8 mouse cellular contexts compared by ENCODE assay signal in genomic region chr7:128460131-128460864, GRCm38 (mm10). TPM values are rescaled to one million over a fixed set of nuclear protein-coding genes. Genes with fewer than 3 reads are reported as not detected.
A peak's percentile ranks its signal among the peaks of the same experiment; 100 is the strongest.
DNase-seq lines count a peak whose midpoint lies in the region; ATAC-seq and TF ChIP-seq lines count a peak whose summit lies in the region.

No protein-coding gene starts in this region.

- no peak for TF ChIP-seq CTCF in CH12.LX (conservative IDR thresholded peaks at IDR 0.05 in 1 of 2, IDR thresholded peaks at IDR 0.05 in 1 of 2; ENCODE audit: low read depth in 2 of 2, low read length in 2 of 2)
- no peak for TF ChIP-seq CTCF in layer of hippocampus, adult 2 months (conservative IDR thresholded peaks at IDR 0.05)

- TF ChIP-seq EP300 in CH12.LX (IDR thresholded peaks at IDR 0.05; ENCODE audit: low read length), result no peak

- H3K27ac ChIP-seq in CH12.LX (ENCODE audit: insufficient read depth, low read depth), result peak overlapping the region; percentile 41; the same call in 1 of the 2 replicates
- H3K27ac ChIP-seq in layer of hippocampus, adult 2 months, result peak overlapping the region; percentile 97
- H3K27ac ChIP-seq in lung, embryonic 16.5 days (ENCODE audit: low read length), result peak overlapping the region; percentile 96

- intact Hi-C loops in heart, postnatal 25 days (cut with DNase I), result no loop called here

- H3K4me1 ChIP-seq in CH12.LX (ENCODE audit: control insufficient read depth in 1 of 2, insufficient read depth in 2 of 2), result peaks cover 6 to 37% of the 10 kb centered on the region in 2 experiments; a peak in 3 of 4 replicates
- peaks cover 41% of the 10 kb centered on the region for H3K4me1 ChIP-seq in erythroblast, embryonic 14.5 days (ENCODE audit: control insufficient read depth)
- H3K4me1 ChIP-seq in lung, embryonic 16.5 days (replicated peaks; ENCODE audit: control insufficient read depth, insufficient read depth, low read length), result peaks cover 10% of the 10 kb centered on the region

- under 1% methylated on average over 36 of the region's 36 CpGs for WGBS in lung, embryonic 16.5 days

- no peaks in the 10 kb centered on the region for H3K27me3 ChIP-seq in CH12.LX (replicated peaks)
- no peaks in the 10 kb centered on the region for H3K27me3 ChIP-seq in erythroblast, embryonic 14.5 days (ENCODE audit: control insufficient read depth)
- no peaks in the 10 kb centered on the region for H3K27me3 ChIP-seq in lung, embryonic 16.5 days (ENCODE audit: control insufficient read depth, insufficient read depth, low read depth, low read length)

- peak overlapping the region; percentile 73 to 86 (median 78) for H3K4me3 ChIP-seq in CH12.LX (replicated peaks in 1 of 3; ENCODE audit: low read depth in 2 of 3, low read length in 2 of 3, poor library complexity in 1 of 3)
- peak overlapping the region; percentile 79 for H3K4me3 ChIP-seq in erythroblast, embryonic 14.5 days (replicated peaks)
- H3K4me3 ChIP-seq in layer of hippocampus, adult 2 months, result peak overlapping the region; percentile 76
- peak overlapping the region; percentile 76 for H3K4me3 ChIP-seq in lung, embryonic 16.5 days (ENCODE audit: low read length)

- dilution Hi-C loops in CH12.LX (cut with MboI; ENCODE audit: extremely low pct_ligation_motif_present, extremely low pct_unique_long_range_greater_than_20kb, low sequenced_read_pairs), result no loop called here

- H3K9me3 ChIP-seq in CH12.LX (replicated peaks; ENCODE audit: low read length), result no peaks in the 10 kb centered on the region
- H3K9me3 ChIP-seq in erythroblast, embryonic 14.5 days (ENCODE audit: control insufficient read depth, low read length), result no peaks in the 10 kb centered on the region
- H3K9me3 ChIP-seq in lung, embryonic 16.5 days (ENCODE audit: control insufficient read depth, low read length), result no peaks in the 10 kb centered on the region

- peaks cover 32% of the 10 kb centered on the region for H3K79me2 ChIP-seq in CH12.LX (replicated peaks; ENCODE audit: control insufficient read depth, extremely low read depth, insufficient read depth, poor library complexity, severe bottlenecking)

- peak; percentile 6; the same call in 1 of the 2 replicates for ATAC-seq in lung, embryonic 16.5 days (ENCODE audit: low read depth)

- no peak for TF ChIP-seq RAD21 in CH12.LX (IDR thresholded peaks at IDR 0.05; ENCODE audit: low read depth, low read length)

- H3K9ac ChIP-seq in CH12.LX (ENCODE audit: insufficient read depth, low read depth), result peak overlapping the region; percentile 73
- H3K9ac ChIP-seq in lung, embryonic 16.5 days (ENCODE audit: low read length), result peak overlapping the region; percentile 86

- H3K4me2 ChIP-seq in CH12.LX (ENCODE audit: insufficient read depth, low read depth, poor library complexity, severe bottlenecking), result peak overlapping the region; percentile 76
- peak overlapping the region; percentile 68 for H3K4me2 ChIP-seq in lung, embryonic 16.5 days (ENCODE audit: low read depth, low read length)

- in situ Hi-C loops in CH12.LX (cut with MboI; ENCODE audit: low pct_ligation_motif_present, low pct_unique_long_range_greater_than_20kb, low sequenced_read_pairs), result loop anchor here (5.0 to 10.0 kb wide), 2 partner anchors 82 to 245 kb away; no protein-coding TSS in a partner anchor

- H3K36me3 ChIP-seq in CH12.LX (replicated peaks in 1 of 2; ENCODE audit: control insufficient read depth in 1 of 2, insufficient read depth in 1 of 2, low read length in 1 of 2), result no peaks in the 10 kb centered on the region
- peaks cover 8% of the 10 kb centered on the region for H3K36me3 ChIP-seq in erythroblast, embryonic 14.5 days (ENCODE audit: control insufficient read depth)
- H3K36me3 ChIP-seq in lung, embryonic 16.5 days (ENCODE audit: control insufficient read depth, insufficient read depth, low read length), result no peaks in the 10 kb centered on the region

- TF ChIP-seq POLR2A in CH12.LX (IDR thresholded peaks at IDR 0.05; ENCODE audit: low read depth, low read length), result no peak

- peak; percentile 31 for DNase-seq in CH12.LX (ENCODE audit: extremely low read depth)
- DNase-seq in adrenal gland, postnatal 14 days, result peak; percentile 55
- peak; percentile 19 for DNase-seq in heart, postnatal 25 days (ENCODE audit: low spot score)
- DNase-seq in layer of hippocampus, adult 2 months (ENCODE audit: low spot score in 2 of 2), result peak; percentile 12 to 23
- peak; percentile 39 for DNase-seq in right cerebral cortex, adult 2 months (ENCODE audit: low spot score in 2 of 2)
- DNase-seq in urinary bladder, postnatal 36 days (ENCODE audit: low spot score in 2 of 2), result peak; percentile 18 to 22

TF ChIP-seq in CH12.LX, 34 proteins besides CTCF, POLR2A, EP300 and RAD21:
- TF ChIP-seq POLR2AphosphoS2 (IDR thresholded peaks at IDR 0.05; ENCODE audit: low read depth, low read length) (no peak), ZC3H11A (IDR thresholded peaks at IDR 0.05; ENCODE audit: low read depth, low read length) (no peak), CHD1 (IDR thresholded peaks at IDR 0.05; ENCODE audit: low read depth, low read length) (no peak), MAX (IDR thresholded peaks at IDR 0.05; ENCODE audit: low read length) (peak; percentile 84), JUN (IDR thresholded peaks at IDR 0.05; ENCODE audit: insufficient read depth, low read depth, low read length) (no peak), ELF1 (IDR thresholded peaks at IDR 0.05; ENCODE audit: low read depth, low read length) (no peak), JUND (conservative IDR thresholded peaks at IDR 0.05; ENCODE audit: low read depth, low read length) (no peak), UBTF (IDR thresholded peaks at IDR 0.05; ENCODE audit: low read depth, low read length) (0 out of 2 replicates have a peak, but pooled peaks have one; percentile 32), NELFE (IDR thresholded peaks at IDR 0.05; ENCODE audit: low read depth, low read length) (no peak), KAT2A (IDR thresholded peaks at IDR 0.05; ENCODE audit: insufficient replicate concordance, low read length) (no peak), ZNF384 (IDR thresholded peaks at IDR 0.05; ENCODE audit: low read depth, low read length) (peak; percentile 54; the same call in 1 of the 2 replicates), RCOR1 (conservative IDR thresholded peaks at IDR 0.05; ENCODE audit: low read depth, low read length) (no peak), ZMIZ1 (IDR thresholded peaks at IDR 0.05; ENCODE audit: low read depth, low read length) (0 out of 2 replicates have a peak, but pooled peaks have one; percentile 19), HCFC1 (IDR thresholded peaks at IDR 0.05; ENCODE audit: low read depth, low read length) (no peak), TCF12 (IDR thresholded peaks at IDR 0.05; ENCODE audit: low read depth, low read length) (no peak), TBP (conservative IDR thresholded peaks at IDR 0.05; ENCODE audit: low read depth, low read length) (0 out of 2 replicates have a peak, but pooled peaks have one; percentile 29), SMC3 (IDR thresholded peaks at IDR 0.05; ENCODE audit: low read depth, low read length) (no peak), MAZ (IDR thresholded peaks at IDR 0.05; ENCODE audit: low read depth, low read length) (peak; percentile 62; the same call in 1 of the 2 replicates), ZKSCAN1 (IDR thresholded peaks at IDR 0.05; ENCODE audit: borderline replicate concordance, low read depth, low read length) (no peak), USF2 (conservative IDR thresholded peaks at IDR 0.05; ENCODE audit: low read depth, low read length) (no peak), NRF1 (IDR thresholded peaks at IDR 0.05; ENCODE audit: low read depth, low read length) (0 out of 2 replicates have a peak, but pooled peaks have one; percentile 26), PAX5 (IDR thresholded peaks at IDR 0.05; ENCODE audit: low read length) (no peak), SIN3A (IDR thresholded peaks at IDR 0.05; ENCODE audit: low read length) (peak; percentile 87), ETS1 (conservative IDR thresholded peaks at IDR 0.05; ENCODE audit: low read depth, low read length) (no peak), GABPA (IDR thresholded peaks at IDR 0.05; ENCODE audit: insufficient replicate concordance, low read depth, low read length) (no peak), CHD2 (IDR thresholded peaks at IDR 0.05; ENCODE audit: low read length) (no peak), USF1 (IDR thresholded peaks at IDR 0.05; ENCODE audit: low read depth, low read length) (peak; percentile 33), MYC (IDR thresholded peaks at IDR 0.05; ENCODE audit: low read depth, low read length) (0 out of 2 replicates have a peak, but pooled peaks have one; percentile 59), E2F4 (IDR thresholded peaks at IDR 0.05; ENCODE audit: insufficient replicate concordance, low read depth, low read length) (no peak), MAFK (IDR thresholded peaks at IDR 0.05; ENCODE audit: insufficient replicate concordance, low read length) (peak; percentile 66; the same call in 1 of the 2 replicates), BHLHE40 (IDR thresholded peaks at IDR 0.05; ENCODE audit: low read depth, low read length) (peak; percentile 55), IRF4 (IDR thresholded peaks at IDR 0.05; ENCODE audit: low read depth, low read length) (no peak), MEF2A (IDR thresholded peaks at IDR 0.05; ENCODE audit: borderline replicate concordance, low read depth, low read length) (no peak), MXI1 (IDR thresholded peaks at IDR 0.05; ENCODE audit: low read depth, low read length) (peak; percentile 96)

RNA-seq across cellular contexts. Expression of gene Tial1, which starts 1.2 kb away (rescaled TPM):
- total RNA-seq in CH12.LX (2012; rRNA removed) (42.6 and 43.2 TPM in 2 replicates), CH12.LX (2014; rRNA removed) (52.9 and 53.4 TPM in 2 replicates)
- polyA plus RNA-seq in CH12.LX (2012; ENCODE audit: insufficient read length, low read depth), result 83.8 and 101 TPM in 2 replicates
- total RNA-seq in adrenal gland, postnatal 14 days (2021), result 92.5 and 95.3 TPM in 2 replicates
- polyA plus RNA-seq in erythroblast, embryonic 14.5 days (2012), result 6.8 and 7.4 TPM in 2 replicates
- 10 to 100 TPM; 42.0 to 45.4 TPM for total RNA-seq in heart, postnatal 25 days (2021)
- total RNA-seq in layer of hippocampus, adult 2 months (2021), result 100 to 1,000 TPM; 111 to 128 TPM
- 26.8 and 27.1 TPM in 2 replicates for polyA plus RNA-seq in lung, embryonic 16.5 days (2015; fragmentation: Nextera tagmentation; extraction: Ambion mirVana)

RNA-seq across cellular contexts. Expression of gene Rgs10, which starts 41.7 kb away (rescaled TPM):
- total RNA-seq in CH12.LX (2012; rRNA removed), result 7.4 and 11.7 TPM in 2 replicates
- total RNA-seq in CH12.LX (2014; rRNA removed), result 4.3 and 6.5 TPM in 2 replicates
- 5.4 and 8.3 TPM in 2 replicates for polyA plus RNA-seq in CH12.LX (2012; ENCODE audit: insufficient read length, low read depth)
- 14.4 and 22.4 TPM in 2 replicates for total RNA-seq in adrenal gland, postnatal 14 days (2021)
- 4.1 TPM in 2 replicates for polyA plus RNA-seq in erythroblast, embryonic 14.5 days (2012)
- total RNA-seq in heart, postnatal 25 days (2021), result 10 to 100 TPM; 10.7 to 11.8 TPM
- total RNA-seq in layer of hippocampus, adult 2 months (2021), result 10 to 100 TPM; 43.4 to 44.1 TPM
- polyA plus RNA-seq in lung, embryonic 16.5 days (2015; fragmentation: Nextera tagmentation; extraction: Ambion mirVana), result 42.9 and 45.9 TPM in 2 replicates

Comparison
In these comparisons a context has a peak if more than half of its experiments do, and no peak if none do; other contexts are left out.
1. Peak in every context shown above with its lines: DNase-seq, ATAC-seq, H3K4me3 ChIP-seq and H3K27ac ChIP-seq.
2. H3K27ac ChIP-seq: peak in every context shown above with its lines; median percentile 97 in layer of hippocampus, adult 2 months; 96 in lung, embryonic 16.5 days; 41 in CH12.LX.